Comparison of ENCODE assay signal across 24 mouse cellular contexts in the genomic region with DNA sequence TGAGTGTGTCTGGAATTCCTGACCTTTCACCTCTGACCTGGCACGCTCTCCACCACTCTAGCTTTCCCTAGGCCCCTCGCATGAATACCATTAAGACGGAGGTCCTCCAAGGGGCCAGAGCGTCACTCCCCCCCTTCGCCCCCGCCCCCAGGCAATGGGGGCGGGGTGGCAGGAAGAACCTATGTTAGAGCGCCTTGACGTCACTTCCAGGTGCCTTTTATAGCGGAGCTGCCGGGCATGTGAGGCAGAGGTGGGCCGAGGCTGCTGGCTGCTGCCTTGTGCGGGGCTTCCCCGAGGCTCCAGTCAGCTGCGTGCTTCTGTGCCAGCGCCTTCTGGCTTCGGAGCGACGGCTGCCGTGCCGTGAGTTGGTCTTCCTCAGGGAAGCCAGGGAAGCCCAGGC. TPM values are rescaled to one million over a fixed set of nuclear protein-coding genes. Genes with fewer than 3 reads are reported as not detected.
DNase-seq lines count a peak whose midpoint lies in the region; ATAC-seq and TF ChIP-seq lines count a peak whose summit lies in the region.
"Had no signal": no experiment of that assay in that cellular context is flagged by ENCODE, and none has a peak within 500 bp of the region (broad histone marks: within the 10 kb centered on the region; RNA-seq: fewer than 3 reads in every experiment).

A gene (plus strand): TSS at position 219 of the 400 bp plus-strand sequence.

- peak; percentile 54 for DNase-seq in forebrain, embryonic 11.5 days (ENCODE audit: low spot score)
- peak; percentile 12 for DNase-seq in embryonic facial prominence, embryonic 10.5 days (ENCODE audit: low spot score)
- no peak for DNase-seq in urinary bladder, adult 18-20 months (ENCODE audit: low spot score in 2 of 2)
- DNase-seq in liver, embryonic 11.5 days (ENCODE audit: low spot score): no peak
- DNase-seq: cerebellum, adult 18-20 months; cerebellum, postnatal 14 days; gastrocnemius, postnatal 10 days; heart, adult 11 months; kidney, postnatal 4 days; lung, embryonic 14.5 days had no signal

- no peaks in the 10 kb centered on the region for H3K36me3 ChIP-seq in forebrain, embryonic 11.5 days (ENCODE audit: control insufficient read depth, insufficient read depth, low read length)
- H3K36me3 ChIP-seq in forebrain, embryonic 12.5 days (replicated peaks): no peaks in the 10 kb centered on the region
- no peaks in the 10 kb centered on the region for H3K36me3 ChIP-seq in hindbrain, embryonic 15.5 days
- H3K36me3 ChIP-seq in hindbrain, embryonic 16.5 days (ENCODE audit: control insufficient read depth, insufficient read depth, low read length): no peaks in the 10 kb centered on the region
- no peaks in the 10 kb centered on the region for H3K36me3 ChIP-seq in ES-Bruce4 (ENCODE audit: control insufficient read depth, insufficient read depth, low read length, poor library complexity, severe bottlenecking)
- peaks cover 8% of the 10 kb centered on the region; the same call in 1 of the 2 replicates for H3K36me3 ChIP-seq in embryonic facial prominence, embryonic 10.5 days (replicated peaks)
- no peaks in the 10 kb centered on the region for H3K36me3 ChIP-seq in liver, embryonic 11.5 days (ENCODE audit: control insufficient read depth, insufficient read depth, low read length)
- H3K36me3 ChIP-seq: embryonic facial prominence, embryonic 12.5 days; heart, embryonic 13.5 days had no signal

- H3K27me3 ChIP-seq in forebrain, embryonic 11.5 days (ENCODE audit: control insufficient read depth, insufficient read depth, low read length): no peaks in the 10 kb centered on the region
- no peaks in the 10 kb centered on the region for H3K27me3 ChIP-seq in forebrain, embryonic 12.5 days
- no peaks in the 10 kb centered on the region for H3K27me3 ChIP-seq in hindbrain, embryonic 15.5 days
- no peaks in the 10 kb centered on the region for H3K27me3 ChIP-seq in hindbrain, embryonic 16.5 days (replicated peaks; ENCODE audit: control insufficient read depth, insufficient read depth, low read length)
- H3K27me3 ChIP-seq in ES-Bruce4 (ENCODE audit: control insufficient read depth, insufficient read depth, low read length, poor library complexity, severe bottlenecking): no peaks in the 10 kb centered on the region
- no peaks in the 10 kb centered on the region for H3K27me3 ChIP-seq in embryonic facial prominence, embryonic 10.5 days (replicated peaks; ENCODE audit: low read depth, poor library complexity, severe bottlenecking)
- H3K27me3 ChIP-seq in liver, embryonic 11.5 days (replicated peaks; ENCODE audit: control insufficient read depth, insufficient read depth, low read length): no peaks in the 10 kb centered on the region
- H3K27me3 ChIP-seq: embryonic facial prominence, embryonic 12.5 days; forebrain, embryonic 13.5 days; heart, embryonic 13.5 days had no signal

- no peak within 1 kb of the TSS for H3K4me2 ChIP-seq in forebrain, embryonic 11.5 days (ENCODE audit: low read depth, low read length, severe bottlenecking)
- H3K4me2 ChIP-seq in forebrain, embryonic 12.5 days: no peak within 1 kb of the TSS
- no peak within 1 kb of the TSS for H3K4me2 ChIP-seq in hindbrain, embryonic 15.5 days
- no peak within 1 kb of the TSS for H3K4me2 ChIP-seq in hindbrain, embryonic 16.5 days (ENCODE audit: low read length)
- H3K4me2 ChIP-seq in liver, embryonic 11.5 days: no peak within 1 kb of the TSS
- H3K4me2 ChIP-seq: embryonic facial prominence, embryonic 12.5 days; forebrain, embryonic 13.5 days; heart, embryonic 13.5 days; lung, embryonic 14.5 days; midbrain, embryonic 11.5 days had no signal

- H3K4me3 ChIP-seq in forebrain, embryonic 11.5 days (ENCODE audit: low read depth, low read length): no peak within 1 kb of the TSS
- H3K4me3 ChIP-seq in forebrain, embryonic 12.5 days (replicated peaks): no peak within 1 kb of the TSS
- no peak within 1 kb of the TSS for H3K4me3 ChIP-seq in hindbrain, embryonic 15.5 days
- no peak within 1 kb of the TSS for H3K4me3 ChIP-seq in hindbrain, embryonic 16.5 days (ENCODE audit: low read length)
- H3K4me3 ChIP-seq in ES-Bruce4 (ENCODE audit: low read depth, low read length): peak within 1 kb of the TSS; percentile 46
- no peak within 1 kb of the TSS for H3K4me3 ChIP-seq in embryonic facial prominence, embryonic 10.5 days
- no peak within 1 kb of the TSS for H3K4me3 ChIP-seq in liver, embryonic 11.5 days (ENCODE audit: low read depth, low read length)
- H3K4me3 ChIP-seq: embryonic facial prominence, embryonic 12.5 days; forebrain, embryonic 13.5 days; heart, embryonic 13.5 days had no signal

- H3K9me3 ChIP-seq in forebrain, embryonic 11.5 days (ENCODE audit: control insufficient read depth, low read length): no peaks in the 10 kb centered on the region
- no peaks in the 10 kb centered on the region for H3K9me3 ChIP-seq in forebrain, embryonic 12.5 days
- no peaks in the 10 kb centered on the region for H3K9me3 ChIP-seq in hindbrain, embryonic 15.5 days
- peaks cover 8% of the 10 kb centered on the region for H3K9me3 ChIP-seq in hindbrain, embryonic 16.5 days (ENCODE audit: control insufficient read depth, low read length)
- no peaks in the 10 kb centered on the region for H3K9me3 ChIP-seq in ES-Bruce4 (replicated peaks; ENCODE audit: control insufficient read depth, insufficient read depth, low read length, poor library complexity, severe bottlenecking)
- peaks cover 9% of the 10 kb centered on the region for H3K9me3 ChIP-seq in embryonic facial prominence, embryonic 10.5 days
- no peaks in the 10 kb centered on the region for H3K9me3 ChIP-seq in liver, embryonic 11.5 days (ENCODE audit: control insufficient read depth, low read length)
- H3K9me3 ChIP-seq: forebrain, embryonic 13.5 days had no signal

- 92% methylated on average over 21 of the region's 21 CpGs for WGBS in forebrain, embryonic 11.5 days
- 95% methylated on average over 21 of the region's 21 CpGs for WGBS in forebrain, embryonic 12.5 days
- 96% methylated on average over 21 of the region's 21 CpGs for WGBS in hindbrain, embryonic 15.5 days
- 98% methylated on average over 21 of the region's 21 CpGs for whole genome bisulfite sequencing in hindbrain, embryonic 16.5 days
- 92% methylated on average over 21 of the region's 21 CpGs for WGBS in embryonic facial prominence, embryonic 10.5 days
- WGBS in liver, embryonic 11.5 days: 96% methylated on average over 21 of the region's 21 CpGs

- H3K27ac ChIP-seq in forebrain, embryonic 11.5 days (ENCODE audit: low read depth, low read length): no peak within 1 kb of the TSS
- H3K27ac ChIP-seq in forebrain, embryonic 12.5 days: no peak within 1 kb of the TSS
- H3K27ac ChIP-seq in hindbrain, embryonic 15.5 days (replicated peaks): no peak within 1 kb of the TSS
- H3K27ac ChIP-seq in hindbrain, embryonic 16.5 days (ENCODE audit: low read depth, low read length): no peak within 1 kb of the TSS
- no peak within 1 kb of the TSS for H3K27ac ChIP-seq in ES-Bruce4 (ENCODE audit: insufficient read depth, low read length)
- no peak within 1 kb of the TSS for H3K27ac ChIP-seq in embryonic facial prominence, embryonic 10.5 days (replicated peaks)
- H3K27ac ChIP-seq in liver, embryonic 11.5 days (ENCODE audit: low read depth, low read length): no peak within 1 kb of the TSS
- H3K27ac ChIP-seq: embryonic facial prominence, embryonic 12.5 days; forebrain, embryonic 13.5 days; heart, embryonic 13.5 days; liver, embryonic 14.5 days; macrophage had no signal

- no peak within 1 kb of the TSS for H3K9ac ChIP-seq in forebrain, embryonic 11.5 days (ENCODE audit: low read length)
- no peak within 1 kb of the TSS for H3K9ac ChIP-seq in forebrain, embryonic 12.5 days
- H3K9ac ChIP-seq in hindbrain, embryonic 15.5 days: no peak within 1 kb of the TSS
- H3K9ac ChIP-seq in hindbrain, embryonic 16.5 days (ENCODE audit: low read depth, low read length): no peak within 1 kb of the TSS
- H3K9ac ChIP-seq in ES-Bruce4 (ENCODE audit: low read depth, poor library complexity, severe bottlenecking): no peak within 1 kb of the TSS; the same call in 1 of the 2 replicates
- no peak within 1 kb of the TSS for H3K9ac ChIP-seq in liver, embryonic 11.5 days (ENCODE audit: low read depth, low read length)
- H3K9ac ChIP-seq: embryonic facial prominence, embryonic 12.5 days; forebrain, embryonic 13.5 days; heart, embryonic 13.5 days; liver, embryonic 14.5 days; lung, embryonic 14.5 days had no signal

- TF ChIP-seq POLR2A in ES-Bruce4 (IDR thresholded peaks at IDR 0.05; ENCODE audit: insufficient read depth, low read length): no peak

- no peak for ATAC-seq in forebrain, embryonic 11.5 days (replicated peaks; ENCODE audit: low FRiP score)
- no peak for ATAC-seq in forebrain, embryonic 12.5 days (ENCODE audit: low FRiP score)
- 0 out of 2 replicates have a peak, but pooled peaks have one; percentile 30 for ATAC-seq in hindbrain, embryonic 15.5 days (ENCODE audit: low FRiP score, low read depth)
- ATAC-seq in hindbrain, embryonic 16.5 days: no peak
- no peak for ATAC-seq in liver, embryonic 11.5 days (replicated peaks; ENCODE audit: low FRiP score)
- ATAC-seq: CD4-positive, CD25-positive, alpha-beta regulatory T cell, adult 4 months; forebrain, embryonic 13.5 days; intestine, postnatal 0 days had no signal

- TF ChIP-seq CTCF in ES-Bruce4 (IDR thresholded peaks at IDR 0.05; ENCODE audit: low read depth, low read length): no peak

- no peaks in the 10 kb centered on the region for H3K4me1 ChIP-seq in forebrain, embryonic 11.5 days (replicated peaks; ENCODE audit: control insufficient read depth, insufficient read depth, low read length)
- H3K4me1 ChIP-seq in forebrain, embryonic 12.5 days: no peaks in the 10 kb centered on the region
- H3K4me1 ChIP-seq in hindbrain, embryonic 15.5 days (replicated peaks): no peaks in the 10 kb centered on the region
- no peaks in the 10 kb centered on the region for H3K4me1 ChIP-seq in hindbrain, embryonic 16.5 days (ENCODE audit: control insufficient read depth, insufficient read depth, low read depth, low read length)
- no peaks in the 10 kb centered on the region for H3K4me1 ChIP-seq in ES-Bruce4 (ENCODE audit: control insufficient read depth, insufficient read depth, low read length)
- no peaks in the 10 kb centered on the region for H3K4me1 ChIP-seq in embryonic facial prominence, embryonic 10.5 days
- no peaks in the 10 kb centered on the region for H3K4me1 ChIP-seq in liver, embryonic 11.5 days (replicated peaks; ENCODE audit: control insufficient read depth, insufficient read depth, low read length)
- H3K4me1 ChIP-seq: embryonic facial prominence, embryonic 12.5 days; forebrain, embryonic 13.5 days; heart, embryonic 13.5 days had no signal

- no peak for TF ChIP-seq EP300 in ES-Bruce4 (IDR thresholded peaks at IDR 0.05; ENCODE audit: insufficient read depth, low read depth, low read length)

RNA-seq across cellular contexts. Expression of the gene that starts here (rescaled TPM):
- polyA plus RNA-seq in forebrain, embryonic 11.5 days (2014; fragmentation: Nextera tagmentation; extraction: Ambion mirVana): not detected in 2 replicates
- not detected in 2 replicates for polyA plus RNA-seq in forebrain, embryonic 12.5 days (2016; fragmentation: Nextera tagmentation; extraction: Ambion mirVana)
- not detected in 2 replicates for polyA plus RNA-seq in hindbrain, embryonic 15.5 days (2015; fragmentation: Nextera tagmentation; extraction: Ambion mirVana)
- polyA plus RNA-seq in hindbrain, embryonic 16.5 days (2015; fragmentation: Nextera tagmentation; extraction: Ambion mirVana): not detected in 2 replicates
- polyA plus RNA-seq in ES-Bruce4 (2011; ENCODE audit: insufficient read depth, insufficient read length, low read depth, missing spikeins): 0.90 and 0.93 TPM in 2 replicates
- not detected in 2 replicates for polyA plus RNA-seq in embryonic facial prominence, embryonic 10.5 days (2016; fragmentation: Nextera tagmentation; extraction: Ambion mirVana)
- polyA plus RNA-seq in liver, embryonic 11.5 days (2014; fragmentation: Nextera tagmentation; extraction: Ambion mirVana): not detected in 2 replicates
- polyA plus RNA-seq: CD4-positive, CD25-positive, alpha-beta regulatory T cell, adult 4 months; embryonic facial prominence, embryonic 12.5 days; forebrain, embryonic 13.5 days; heart, embryonic 13.5 days; intestine, postnatal 0 days; kidney, embryonic 16.5 days; liver, embryonic 14.5 days; lung, embryonic 14.5 days; macrophage; midbrain, embryonic 11.5 days; stomach, embryonic 16.5 days had no signal

Comparison
In these comparisons a context has a peak if more than half of its experiments do, and no peak if none do; other contexts are left out.
1. Peak in DNase-seq in forebrain, embryonic 11.5 days; RNA of the gene not detected or under 1 TPM.
2. Peak in ATAC-seq in hindbrain, embryonic 15.5 days; RNA of the gene not detected or under 1 TPM.
3. Peak in DNase-seq in embryonic facial prominence, embryonic 10.5 days; RNA of the gene not detected or under 1 TPM.